Mouse (Mus musculus): ENCODE results near the gene Abcb8.

Abcb8 gene

GRCm38 (mm10) chr5:24393392-24393997 lies at the start of gene Abcb8:
Gene Abcb8 (plus strand): TSS chr5:24393663.
- peak; percentile 82 for DNase-seq (ENCODE audit: low read depth, low spot score)

GRCm38 (mm10) chr5:24343977-24344436 lies 49.5 kb upstream of the Abcb8 start:
- DNase-seq (ENCODE audit: low read depth, low spot score): no peak

GRCm38 (mm10) chr5:24344477-24345051 lies 48.9 kb upstream of the Abcb8 start:
- DNase-seq (ENCODE audit: low read depth, low spot score): no peak

DNA sequence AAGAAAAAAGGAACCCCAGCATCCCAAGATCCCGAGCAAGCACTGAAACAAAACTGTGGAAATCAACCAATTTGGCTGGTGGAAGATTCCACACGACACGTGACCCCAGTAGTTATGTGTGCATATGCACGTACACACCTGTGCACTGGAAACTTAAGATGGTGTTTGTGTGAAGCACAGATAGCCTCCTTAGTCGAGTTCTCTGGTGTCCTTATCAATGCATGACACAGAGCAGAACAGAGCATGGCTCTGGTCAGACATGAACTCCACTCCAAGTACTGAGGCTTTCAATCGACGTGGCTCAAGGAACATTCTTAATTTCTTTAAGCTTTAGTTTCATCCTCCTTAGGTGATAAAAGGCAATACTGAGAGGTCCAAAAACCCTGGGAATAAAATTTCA lies 47.1 kb upstream of the Abcb8 start:
- no peak for DNase-seq (ENCODE audit: low read depth, low spot score)

DNA sequence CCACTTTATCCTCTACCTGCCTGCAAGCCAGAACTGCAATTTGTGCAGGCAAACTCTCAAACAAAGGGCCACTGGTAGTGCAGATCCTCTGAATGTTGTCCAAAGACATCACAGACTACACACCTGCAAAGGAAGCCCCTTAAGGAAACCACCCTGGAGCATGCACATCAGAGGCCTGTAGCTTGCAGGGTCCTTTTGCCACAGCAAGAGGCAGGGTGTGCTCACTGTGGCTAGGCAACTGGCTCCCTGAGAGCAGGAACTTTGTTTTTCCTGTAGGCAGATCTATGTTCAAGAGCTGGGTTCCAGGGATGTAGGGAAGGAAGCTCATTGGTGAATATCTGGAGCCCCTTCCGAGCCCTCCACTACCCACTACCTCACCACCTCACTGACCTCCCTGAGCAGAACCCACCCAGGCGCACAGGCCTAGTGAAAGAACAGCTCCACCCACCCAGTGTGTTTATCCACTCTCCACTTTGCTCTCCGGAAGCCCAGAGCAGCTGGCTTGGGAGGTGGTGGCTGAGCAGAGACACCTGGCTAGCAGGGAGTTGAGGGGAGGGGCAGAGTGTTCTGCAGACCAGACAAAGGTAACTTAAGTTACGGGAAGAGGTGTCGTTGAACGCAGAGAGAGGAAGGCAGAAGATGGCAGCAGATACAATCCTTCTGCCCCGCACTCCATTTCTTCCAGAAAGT lies 46.1 kb upstream of the Abcb8 start:
- no peak for DNase-seq (ENCODE audit: low read depth, low spot score)

- DNase-seq (ENCODE audit: low read depth, low spot score): no peak
Measured at GRCm38 (mm10) chr5:24348128-24348527, 45.3 kb upstream of the Abcb8 start.

GRCm38 (mm10) chr5:24348546-24348945 lies 44.9 kb upstream of the Abcb8 start:
- no peak for DNase-seq (ENCODE audit: low read depth, low spot score)

- no peak for DNase-seq (ENCODE audit: low read depth, low spot score)
Measured at GRCm38 (mm10) chr5:24350073-24350472, 43.4 kb upstream of the Abcb8 start.

DNA sequence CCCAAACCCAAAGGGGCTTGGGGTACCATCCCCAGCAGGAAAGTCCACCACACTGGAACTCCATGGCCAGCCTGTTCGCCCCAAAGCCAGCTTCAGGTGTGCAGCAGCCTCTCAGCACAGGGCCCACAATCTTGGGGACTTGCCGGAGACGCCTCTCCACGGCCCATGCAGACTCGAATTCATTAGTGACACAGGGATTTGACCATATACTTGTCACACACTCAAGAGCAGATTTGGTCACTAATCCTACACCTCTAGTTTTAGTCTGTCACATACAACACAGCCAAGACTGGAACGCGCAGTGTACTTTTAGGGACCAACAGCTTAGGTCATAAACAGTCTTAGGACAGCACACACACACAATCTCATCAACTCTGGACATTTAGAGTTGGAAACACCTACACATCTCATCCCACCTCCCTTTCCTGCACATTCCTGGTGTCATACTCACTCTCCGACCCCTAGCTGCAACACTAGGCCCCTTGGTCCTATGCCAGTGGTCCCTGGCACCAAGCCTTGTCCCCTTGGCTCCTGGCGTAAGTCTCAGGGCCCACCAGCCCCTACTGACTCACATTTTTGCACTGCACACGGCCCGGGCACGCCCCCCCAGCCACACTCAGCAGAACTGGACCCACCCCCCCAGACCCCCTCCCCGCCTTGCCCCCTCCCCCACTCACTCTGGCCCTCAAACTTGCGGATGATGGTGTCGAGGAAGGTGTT lies 42.8 kb upstream of the Abcb8 start:
- no peak for DNase-seq (ENCODE audit: low read depth, low spot score)

- DNase-seq (ENCODE audit: low read depth, low spot score): no peak
Measured at GRCm38 (mm10) chr5:24351278-24351677, 42.2 kb upstream of the Abcb8 start, which contains the start of gene Kcnh2. Gene Kcnh2 (minus strand): TSS chr5:24351604.

DNA sequence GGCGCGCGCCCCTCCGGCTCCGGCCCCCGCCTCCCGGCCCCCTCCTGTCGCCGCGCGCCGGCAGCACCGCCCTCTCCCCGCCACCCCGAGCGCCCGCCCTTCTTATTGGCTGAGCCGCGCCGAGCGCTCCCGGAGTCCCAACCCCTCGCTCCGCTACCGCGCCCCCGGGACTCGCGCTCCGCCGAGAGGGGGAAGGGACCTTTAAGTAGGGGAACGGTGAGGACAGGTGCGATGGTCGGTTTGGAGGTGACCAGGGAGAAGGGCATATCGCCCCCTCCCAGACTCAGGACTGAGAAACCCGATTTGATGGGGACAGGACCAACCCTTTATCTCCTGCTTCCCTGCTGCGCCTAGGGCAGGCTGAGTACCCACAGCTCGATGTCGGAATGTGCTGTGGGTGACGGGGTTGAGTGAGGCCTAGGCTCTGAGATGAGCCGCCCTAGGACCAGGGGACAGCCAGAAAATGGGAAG lies 41.7 kb upstream of the Abcb8 start:
- DNase-seq (ENCODE audit: low read depth, low spot score): peak; percentile 82

- no peak for DNase-seq (ENCODE audit: low read depth, low spot score)
Measured at GRCm38 (mm10) chr5:24352251-24352859, 41.1 kb upstream of the Abcb8 start.

DNA sequence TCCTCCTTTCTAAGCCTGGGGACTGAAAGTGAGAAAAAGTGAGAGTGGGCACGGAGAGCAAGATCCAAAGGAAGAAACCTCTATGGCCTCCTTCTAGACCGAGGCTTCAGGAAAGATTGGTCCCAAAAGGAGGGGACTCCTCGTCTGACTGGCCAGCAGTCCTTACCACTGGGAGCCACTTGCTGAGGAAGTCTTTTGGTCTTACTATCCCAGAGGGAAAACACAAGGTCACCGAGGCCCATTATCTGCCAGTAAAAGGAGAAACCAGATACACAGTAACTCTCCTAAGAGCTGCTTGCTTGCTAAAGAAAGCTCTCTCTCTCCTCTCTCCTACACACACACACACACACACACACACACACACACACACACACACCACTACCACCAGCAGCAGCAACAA lies 40.1 kb upstream of the Abcb8 start:
- DNase-seq (ENCODE audit: low read depth, low spot score): no peak

GRCm38 (mm10) chr5:24356764-24357163 lies 36.7 kb upstream of the Abcb8 start:
- no peak for DNase-seq (ENCODE audit: low read depth, low spot score)

GRCm38 (mm10) chr5:24357461-24357860 lies 36.0 kb upstream of the Abcb8 start:
- DNase-seq (ENCODE audit: low read depth, low spot score): no peak

GRCm38 (mm10) chr5:24360792-24361454 lies 32.5 kb upstream of the Abcb8 start:
- DNase-seq (ENCODE audit: low read depth, low spot score): peak; percentile 78

GRCm38 (mm10) chr5:24363467-24363866 lies 30.0 kb upstream of the Abcb8 start:
- no peak for DNase-seq (ENCODE audit: low read depth, low spot score)

GRCm38 (mm10) chr5:24364061-24364460 lies 29.4 kb upstream of the Abcb8 start:
- DNase-seq (ENCODE audit: low read depth, low spot score): no peak

GRCm38 (mm10) chr5:24364508-24364907 lies 29.0 kb upstream of the Abcb8 start, which contains the start of gene Nos3:
Gene Nos3 (plus strand): TSS chr5:24364810.
- no peak for DNase-seq (ENCODE audit: low read depth, low spot score)

DNA sequence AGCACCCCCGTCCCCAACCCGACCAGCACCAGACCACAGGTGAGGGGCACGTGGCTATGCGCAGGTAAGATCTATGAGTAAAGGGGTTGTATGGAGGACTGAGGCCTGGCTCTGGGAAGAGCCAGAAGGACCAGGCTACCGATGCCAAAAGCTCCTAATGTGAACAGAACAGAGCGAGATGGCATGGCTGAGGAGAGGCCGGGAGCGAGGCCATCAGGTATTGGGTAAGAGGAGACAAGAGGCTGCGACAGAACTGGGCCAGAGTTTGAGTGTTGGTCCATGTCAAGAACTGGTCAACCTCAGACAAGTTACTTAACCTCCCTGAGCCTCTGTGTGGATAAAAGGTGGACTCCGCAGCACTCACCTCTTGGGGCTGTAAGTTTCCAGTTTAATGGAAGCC lies 28.5 kb upstream of the Abcb8 start:
- DNase-seq (ENCODE audit: low read depth, low spot score): no peak

- DNase-seq (ENCODE audit: low read depth, low spot score): no peak
Measured at GRCm38 (mm10) chr5:24365528-24365927, 27.9 kb upstream of the Abcb8 start.

Measured in retina, postnatal 7 days (tissue).